Mouse (Mus musculus): ENCODE data around the gene Med4. TPM values are rescaled to one million over a fixed set of nuclear protein-coding genes. Genes with fewer than 3 reads are reported as not detected.

The Med4 gene
- polyA plus RNA-seq (2015; fragmentation: Nextera tagmentation; extraction: Ambion mirVana) = 54.1 and 55.5 TPM in 2 replicates

- H3K9me3 ChIP-seq (replicated peaks; ENCODE audit: control insufficient read depth, low read length) = no peaks in the 10 kb centered on the region
- peak within 1 kb of the TSS; percentile 44; the same call in 1 of the 2 replicates for H3K27ac ChIP-seq (ENCODE audit: low read length)
- no peaks in the 10 kb centered on the region for H3K27me3 ChIP-seq (ENCODE audit: control insufficient read depth, insufficient read depth, low read length)
- peaks cover 9% of the 10 kb centered on the region for H3K4me1 ChIP-seq (ENCODE audit: control insufficient read depth, insufficient read depth, low read length)
- ATAC-seq (replicated peaks; ENCODE audit: extremely low read depth, insufficient read depth, low FRiP score) = peak; percentile 90
- H3K4me2 ChIP-seq (ENCODE audit: low read depth, low read length) = peak within 1 kb of the TSS; percentile 97
- peak within 1 kb of the TSS; percentile 98 for H3K9ac ChIP-seq (ENCODE audit: low read length)
- peaks cover 2% of the 10 kb centered on the region for H3K36me3 ChIP-seq (ENCODE audit: control insufficient read depth, insufficient read depth)
- peak within 1 kb of the TSS; percentile 99 for H3K4me3 ChIP-seq (ENCODE audit: low read length)
- under 1% methylated on average over 41 of the region's 41 CpGs for WGBS
Measured at GRCm38 (mm10) chr14:73509765-73510423, at the start of gene Med4. Gene Med4, plus strand, starts transcription at chr14:73510025.

DNA sequence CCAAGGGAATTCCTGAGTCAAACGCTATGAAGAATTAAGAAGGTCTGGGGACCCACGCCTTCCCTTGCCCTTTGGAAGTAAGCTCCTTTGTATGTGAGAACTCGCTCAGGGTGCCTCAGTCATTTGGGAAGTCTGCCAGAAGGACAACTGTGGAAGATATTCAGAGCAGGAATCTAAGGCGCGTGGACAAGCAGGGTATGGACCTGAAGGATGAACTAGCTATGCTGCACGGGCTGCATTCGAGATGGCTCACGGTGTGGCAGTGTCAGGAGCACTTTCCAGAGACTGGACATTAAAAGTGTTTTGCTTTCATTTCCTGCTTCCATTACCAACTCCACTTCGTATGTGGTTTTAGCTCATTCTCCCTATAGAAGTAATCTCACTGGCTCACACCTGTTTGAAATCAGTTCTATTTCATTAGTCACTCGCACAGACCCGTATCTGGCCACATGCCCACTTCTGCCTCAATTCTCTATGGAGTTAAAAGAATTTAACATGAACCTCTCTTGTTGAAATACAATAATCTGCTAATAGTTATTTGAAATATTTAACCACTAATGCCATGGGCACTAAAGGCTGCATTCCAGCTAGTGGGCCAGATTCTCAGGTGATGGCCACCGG, 49.2 kb upstream of the Med4 start:
- H3K27me3 ChIP-seq (ENCODE audit: control insufficient read depth, insufficient read depth, low read length) = no peaks in the 10 kb centered on the region
- no peak overlapping the region for H3K9ac ChIP-seq (ENCODE audit: low read length)
- H3K9me3 ChIP-seq (replicated peaks; ENCODE audit: control insufficient read depth, low read length) = no peaks in the 10 kb centered on the region
- H3K4me2 ChIP-seq (ENCODE audit: low read depth, low read length) = no peak overlapping the region
- no peaks in the 10 kb centered on the region for H3K4me1 ChIP-seq (ENCODE audit: control insufficient read depth, insufficient read depth, low read length)
- H3K36me3 ChIP-seq (ENCODE audit: control insufficient read depth, insufficient read depth) = no peaks in the 10 kb centered on the region
- H3K27ac ChIP-seq (ENCODE audit: low read length) = no peak overlapping the region
- H3K4me3 ChIP-seq (ENCODE audit: low read length) = no peak overlapping the region
- 63% methylated on average over 12 of the region's 12 CpGs for WGBS
- ATAC-seq (replicated peaks; ENCODE audit: extremely low read depth, insufficient read depth, low FRiP score) = no peak

DNA sequence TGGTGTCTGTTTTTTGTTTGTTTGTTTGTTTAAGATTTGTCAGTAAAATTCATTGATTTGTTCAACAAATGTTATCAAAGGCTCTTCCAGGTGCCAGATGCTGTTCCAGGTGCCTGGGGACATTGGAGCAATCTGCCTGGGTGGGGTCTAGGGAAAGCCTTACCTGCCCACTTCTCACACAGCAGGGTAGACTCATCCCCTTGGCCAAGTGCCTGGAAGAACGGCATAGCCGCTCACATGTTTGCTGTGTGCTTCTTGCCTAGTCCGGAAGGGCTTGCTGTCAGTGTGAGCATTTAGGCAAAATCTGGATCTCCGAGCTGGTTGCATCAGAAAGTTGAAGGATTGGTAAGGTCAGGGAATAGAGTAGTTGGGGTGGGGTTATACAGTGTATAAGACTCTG, 47.6 kb upstream of the Med4 start:
- 70% methylated on average over 4 of the region's 4 CpGs for WGBS
- no peaks in the 10 kb centered on the region for H3K36me3 ChIP-seq (ENCODE audit: control insufficient read depth, insufficient read depth)
- no peak overlapping the region for H3K9ac ChIP-seq (ENCODE audit: low read length)
- H3K9me3 ChIP-seq (replicated peaks; ENCODE audit: control insufficient read depth, low read length) = no peaks in the 10 kb centered on the region
- no peak overlapping the region for H3K4me3 ChIP-seq (ENCODE audit: low read length)
- H3K27ac ChIP-seq (ENCODE audit: low read length) = no peak overlapping the region
- no peaks in the 10 kb centered on the region for H3K27me3 ChIP-seq (ENCODE audit: control insufficient read depth, insufficient read depth, low read length)
- no peak overlapping the region for H3K4me2 ChIP-seq (ENCODE audit: low read depth, low read length)
- H3K4me1 ChIP-seq (ENCODE audit: control insufficient read depth, insufficient read depth, low read length) = no peaks in the 10 kb centered on the region
- ATAC-seq (replicated peaks; ENCODE audit: extremely low read depth, insufficient read depth, low FRiP score) = no peak

- H3K9me3 ChIP-seq (replicated peaks; ENCODE audit: control insufficient read depth, low read length) = no peaks in the 10 kb centered on the region
- H3K27ac ChIP-seq (ENCODE audit: low read length) = no peak overlapping the region
- ATAC-seq (replicated peaks; ENCODE audit: extremely low read depth, insufficient read depth, low FRiP score) = no peak
- 69% methylated on average over 6 of the region's 6 CpGs for WGBS
- H3K27me3 ChIP-seq (ENCODE audit: control insufficient read depth, insufficient read depth, low read length) = no peaks in the 10 kb centered on the region
- no peak overlapping the region for H3K9ac ChIP-seq (ENCODE audit: low read length)
- H3K4me1 ChIP-seq (ENCODE audit: control insufficient read depth, insufficient read depth, low read length) = no peaks in the 10 kb centered on the region
- H3K36me3 ChIP-seq (ENCODE audit: control insufficient read depth, insufficient read depth) = no peaks in the 10 kb centered on the region
- no peak overlapping the region for H3K4me2 ChIP-seq (ENCODE audit: low read depth, low read length)
- H3K4me3 ChIP-seq (ENCODE audit: low read length) = no peak overlapping the region
Measured at GRCm38 (mm10) chr14:73467697-73468096, 42.1 kb upstream of the Med4 start.

DNA sequence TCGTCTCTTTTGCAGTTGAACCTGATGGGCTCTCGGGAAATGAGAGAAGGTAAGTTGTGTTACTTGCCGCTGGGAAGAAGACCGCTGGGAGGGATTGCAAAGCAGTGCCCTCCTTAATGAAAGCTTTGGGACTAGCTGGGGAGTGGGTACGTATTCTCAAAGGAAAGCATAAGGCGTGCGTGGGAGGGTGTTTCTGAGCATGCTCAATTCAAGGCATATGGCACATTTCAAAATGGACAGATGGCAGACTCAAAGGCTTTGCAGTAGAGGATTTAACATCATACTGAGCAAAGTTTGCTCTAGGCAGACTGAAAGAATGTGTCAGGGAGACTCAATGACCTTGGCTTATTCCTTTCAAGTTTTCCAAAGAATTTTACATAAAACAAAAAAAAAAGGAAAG, 40.3 kb upstream of the Med4 start:
- no peaks in the 10 kb centered on the region for H3K36me3 ChIP-seq (ENCODE audit: control insufficient read depth, insufficient read depth)
- no peaks in the 10 kb centered on the region for H3K27me3 ChIP-seq (ENCODE audit: control insufficient read depth, insufficient read depth, low read length)
- H3K9me3 ChIP-seq (replicated peaks; ENCODE audit: control insufficient read depth, low read length) = no peaks in the 10 kb centered on the region
- H3K4me1 ChIP-seq (ENCODE audit: control insufficient read depth, insufficient read depth, low read length) = peaks cover 6% of the 10 kb centered on the region
- no peak for ATAC-seq (replicated peaks; ENCODE audit: extremely low read depth, insufficient read depth, low FRiP score)
- no peak overlapping the region for H3K27ac ChIP-seq (ENCODE audit: low read length)
- no peak overlapping the region for H3K4me3 ChIP-seq (ENCODE audit: low read length)
- 80% methylated on average over 7 of the region's 7 CpGs for WGBS
- H3K4me2 ChIP-seq (ENCODE audit: low read depth, low read length) = no peak overlapping the region
- H3K9ac ChIP-seq (ENCODE audit: low read length) = no peak overlapping the region

DNA sequence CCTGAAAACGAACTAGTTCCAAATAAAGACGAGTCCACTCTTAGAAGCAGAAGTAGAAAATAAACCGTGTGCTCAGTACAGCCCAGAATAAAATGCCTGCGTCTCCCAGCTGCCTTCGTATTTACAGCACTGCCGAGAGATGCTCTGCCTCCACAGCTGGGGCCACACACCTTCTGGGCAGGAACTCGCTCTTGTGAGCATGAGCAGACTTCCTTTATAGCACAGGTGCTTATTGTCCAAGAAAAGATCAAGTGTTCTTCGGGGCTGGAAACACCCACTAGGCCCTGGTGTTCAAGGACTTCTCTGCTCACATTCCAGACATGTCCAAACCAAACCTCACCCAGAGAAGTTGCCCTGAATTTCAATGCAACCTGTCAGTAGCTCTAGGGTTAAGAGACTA, 39.2 kb upstream of the Med4 start:
- Histone ChIP-seq H3K9ac (ENCODE audit: low read length) (no peak overlapping the region), H3K36me3 (ENCODE audit: control insufficient read depth, insufficient read depth) (no peaks in the 10 kb centered on the region), H3K4me2 (ENCODE audit: low read depth, low read length) (no peak overlapping the region), H3K27me3 (ENCODE audit: control insufficient read depth, insufficient read depth, low read length) (no peaks in the 10 kb centered on the region), H3K27ac (ENCODE audit: low read length) (no peak overlapping the region), H3K4me1 (ENCODE audit: control insufficient read depth, insufficient read depth, low read length) (peaks cover 13% of the 10 kb centered on the region), H3K4me3 (ENCODE audit: low read length) (no peak overlapping the region), H3K9me3 (replicated peaks; ENCODE audit: control insufficient read depth, low read length) (no peaks in the 10 kb centered on the region)
- 65% methylated on average over 8 of the region's 8 CpGs for WGBS
- ATAC-seq (replicated peaks; ENCODE audit: extremely low read depth, insufficient read depth, low FRiP score) = no peak

DNA sequence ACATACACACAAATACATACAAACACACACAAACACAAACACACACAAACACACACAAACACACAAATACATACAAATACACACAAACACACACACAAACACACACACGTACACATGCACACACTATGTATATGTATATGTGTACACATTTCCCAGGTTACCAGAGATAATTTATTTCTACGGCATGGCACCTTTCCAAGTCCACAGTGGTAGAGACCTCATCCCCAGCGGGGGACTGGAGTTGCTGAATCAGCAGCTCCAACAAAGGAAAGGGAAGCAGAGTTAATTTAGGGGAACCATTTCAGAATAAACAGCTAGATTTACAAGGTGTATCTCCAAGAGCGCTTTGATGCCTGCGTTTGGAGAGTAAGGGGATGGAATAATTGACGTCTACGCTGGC, 37.6 kb upstream of the Med4 start:
- Histone ChIP-seq H3K9me3 (replicated peaks; ENCODE audit: control insufficient read depth, low read length) (no peaks in the 10 kb centered on the region), H3K27me3 (ENCODE audit: control insufficient read depth, insufficient read depth, low read length) (no peaks in the 10 kb centered on the region), H3K4me1 (ENCODE audit: control insufficient read depth, insufficient read depth, low read length) (peaks cover 17% of the 10 kb centered on the region), H3K4me2 (ENCODE audit: low read depth, low read length) (no peak overlapping the region), H3K27ac (ENCODE audit: low read length) (no peak overlapping the region), H3K4me3 (ENCODE audit: low read length) (no peak overlapping the region), H3K9ac (ENCODE audit: low read length) (no peak overlapping the region), H3K36me3 (ENCODE audit: control insufficient read depth, insufficient read depth) (no peaks in the 10 kb centered on the region)
- ATAC-seq (replicated peaks; ENCODE audit: extremely low read depth, insufficient read depth, low FRiP score) = no peak
- WGBS = 68% methylated on average over 7 of the region's 7 CpGs

DNA sequence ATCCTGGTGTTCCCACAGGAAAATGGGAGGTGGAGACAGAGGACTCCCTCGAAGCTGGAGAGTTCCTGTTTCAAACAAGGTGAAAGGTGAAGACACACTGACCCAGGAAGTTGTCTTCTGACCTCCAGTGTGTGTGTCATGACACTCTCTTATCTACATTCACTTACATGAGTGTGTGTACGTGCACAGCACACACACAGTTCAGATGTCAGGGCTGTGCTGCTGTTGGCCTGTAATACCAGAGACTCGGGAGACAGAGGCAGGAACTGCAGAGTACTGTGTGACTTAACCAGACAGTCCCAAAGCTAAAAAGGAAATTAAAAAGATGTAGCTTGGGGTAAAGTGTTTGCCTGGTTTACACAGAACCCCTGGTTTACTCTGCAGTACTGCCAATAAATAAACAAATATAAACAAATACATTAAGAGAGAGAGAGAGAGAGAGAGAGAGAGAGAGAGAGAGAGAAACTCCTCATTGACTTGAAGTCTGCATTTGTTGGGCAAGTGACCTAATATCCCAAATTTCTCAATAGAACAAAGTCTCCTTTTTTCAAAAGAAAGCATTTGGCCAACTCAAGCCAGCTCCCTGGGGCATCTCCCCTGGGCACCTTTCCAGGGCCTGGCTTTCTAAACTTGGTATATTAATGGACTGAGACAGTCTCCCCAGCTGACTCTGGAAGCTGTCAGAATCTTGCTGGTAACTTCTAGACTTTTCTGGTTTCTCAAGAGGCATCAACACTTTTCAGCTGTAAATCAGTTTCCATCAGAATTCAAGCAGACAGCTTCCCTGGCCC, 36.0 kb upstream of the Med4 start:
- Histone ChIP-seq H3K9ac (ENCODE audit: low read length) (no peak overlapping the region), H3K27me3 (ENCODE audit: control insufficient read depth, insufficient read depth, low read length) (no peaks in the 10 kb centered on the region), H3K4me2 (ENCODE audit: low read depth, low read length) (no peak overlapping the region; the same call in 1 of the 2 replicates), H3K9me3 (replicated peaks; ENCODE audit: control insufficient read depth, low read length) (no peaks in the 10 kb centered on the region), H3K4me3 (ENCODE audit: low read length) (no peak overlapping the region), H3K27ac (ENCODE audit: low read length) (peak overlapping the region; percentile 33; the same call in 1 of the 2 replicates), H3K36me3 (ENCODE audit: control insufficient read depth, insufficient read depth) (no peaks in the 10 kb centered on the region), H3K4me1 (ENCODE audit: control insufficient read depth, insufficient read depth, low read length) (peaks cover 17% of the 10 kb centered on the region)
- 39% methylated on average over 3 of the region's 3 CpGs for WGBS
- ATAC-seq (replicated peaks; ENCODE audit: extremely low read depth, insufficient read depth, low FRiP score) = 0 out of 2 replicates have a peak, but pooled peaks have one; percentile 11

DNA sequence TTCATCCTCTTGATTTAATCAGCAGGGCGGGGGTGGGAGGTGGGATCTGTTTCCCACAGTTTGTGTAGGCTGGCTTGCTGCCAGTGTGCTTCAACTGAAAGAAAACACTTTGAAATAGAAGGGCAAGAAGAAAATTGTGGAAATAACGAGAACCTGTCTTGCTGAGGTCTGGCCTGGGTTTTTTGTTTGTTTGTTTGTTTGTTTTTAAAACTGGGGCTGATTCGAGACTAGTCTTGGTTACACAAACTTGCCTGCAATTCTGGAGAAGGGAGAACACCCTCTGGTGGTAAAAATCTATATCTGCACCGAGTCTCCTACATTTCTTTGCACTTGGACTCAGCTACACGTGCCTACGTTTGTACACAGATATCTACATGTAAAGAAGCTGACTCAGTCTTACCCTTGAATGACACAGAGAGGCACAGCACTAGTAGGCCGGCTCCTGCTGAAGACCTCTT, 35.2 kb upstream of the Med4 start:
- whole genome bisulfite sequencing = 9% methylated on average over 7 of the region's 7 CpGs

More for the DNA sequence above, 35.2 kb upstream of the Med4 start:
- ATAC-seq (replicated peaks; ENCODE audit: extremely low read depth, insufficient read depth, low FRiP score) = peak; percentile 63; the same call in 1 of the 2 replicates
- Histone ChIP-seq H3K36me3 (ENCODE audit: control insufficient read depth, insufficient read depth) (no peaks in the 10 kb centered on the region), H3K4me3 (ENCODE audit: low read length) (no peak overlapping the region), H3K4me1 (ENCODE audit: control insufficient read depth, insufficient read depth, low read length) (peaks cover 17% of the 10 kb centered on the region), H3K9ac (ENCODE audit: low read length) (no peak overlapping the region), H3K27ac (ENCODE audit: low read length) (peak overlapping the region; percentile 33; the same call in 1 of the 2 replicates), H3K4me2 (ENCODE audit: low read depth, low read length) (peak overlapping the region; percentile 42), H3K9me3 (replicated peaks; ENCODE audit: control insufficient read depth, low read length) (no peaks in the 10 kb centered on the region), H3K27me3 (ENCODE audit: control insufficient read depth, insufficient read depth, low read length) (no peaks in the 10 kb centered on the region)
